Mouse (Mus musculus) stomach, postnatal 0 days (tissue): ENCODE data around the gene Acaca.

Experiments
- CTCF ChIP-seq: IDR thresholded peaks from 2 replicates; pipeline ENCODE4 v1.5.1; 2016; ENCODE audit warnings: antibody characterized with exemption, low read depth, mild to moderate bottlenecking, moderate library complexity
- EP300 ChIP-seq: optimal IDR thresholded peaks from 2 replicates; pipeline ENCODE3; 2016; ENCODE audit warnings: antibody characterized with exemption

- no peak for TF ChIP-seq CTCF
- TF ChIP-seq EP300, result no peak
Measured at GRCm38 (mm10) chr11:84351150-84351549, 221.7 kb downstream of the Acaca start.
